Mouse (Mus musculus): ENCODE data around the gene H2al1g. TPM values are rescaled to one million over a fixed set of nuclear protein-coding genes. Genes with fewer than 3 reads are reported as not detected.
"Not testable (repeated sequence)": the region's sequence is repeated elsewhere in the genome, so short reads cannot be mapped to it uniquely, and the experiment has no call there.

The H2al1g gene
- polyA plus RNA-seq, 1 experiment = not detected

- not testable (repeated sequence) for H3K9me3 ChIP-seq (ENCODE audit: control insufficient read depth, low read length); H3K4me1 ChIP-seq (ENCODE audit: control insufficient read depth)
These were observed 6.3 kb downstream of the H2al1g start, which contains the start of gene H2al1i for GRCm38 (mm10) chrX:11324359-11324758. H2al1i (plus strand) TSS chrX:11324659.

GRCm38 (mm10) chrX:11327522-11327921, 9.5 kb downstream of the H2al1g start, which contains the start of gene H2al1j:
H2al1j (plus strand) TSS chrX:11327822.
- H3K4me1 ChIP-seq (ENCODE audit: control insufficient read depth); H3K9me3 ChIP-seq (ENCODE audit: control insufficient read depth, low read length); H3K36me3 ChIP-seq (ENCODE audit: control insufficient read depth); H3K27me3 ChIP-seq (ENCODE audit: control insufficient read depth); H3K4me3 ChIP-seq (replicated peaks): not testable (repeated sequence)

More at GRCm38 (mm10) chrX:11324359-11324758, 6.3 kb downstream of the H2al1g start, which contains the start of gene H2al1i:
- not testable (repeated sequence) for H3K36me3 ChIP-seq (ENCODE audit: control insufficient read depth); H3K27me3 ChIP-seq (ENCODE audit: control insufficient read depth); H3K4me3 ChIP-seq (replicated peaks)

- no peaks in the 10 kb centered on the region for H3K4me1 ChIP-seq (ENCODE audit: control insufficient read depth)
- no peaks in the 10 kb centered on the region for H3K36me3 ChIP-seq (ENCODE audit: control insufficient read depth)
- no peaks in the 10 kb centered on the region; the same call in 1 of the 2 replicates for H3K27me3 ChIP-seq (ENCODE audit: control insufficient read depth)
- H3K4me3 ChIP-seq (replicated peaks) = no peak overlapping the region
- no peaks in the 10 kb centered on the region for H3K9me3 ChIP-seq (ENCODE audit: control insufficient read depth, low read length)
- TF ChIP-seq GATA1 (IDR thresholded peaks at IDR 0.05; ENCODE audit: low read length) (no peak), TAL1 (IDR thresholded peaks at IDR 0.05; ENCODE audit: low read length) (no peak)
These were observed 27.7 kb downstream of the H2al1g start for GRCm38 (mm10) chrX:11345762-11346161.

- Histone ChIP-seq H3K4me3 (replicated peaks) (no peak overlapping the region), H3K9me3 (ENCODE audit: control insufficient read depth, low read length) (no peaks in the 10 kb centered on the region), H3K27me3 (ENCODE audit: control insufficient read depth) (no peaks in the 10 kb centered on the region; the same call in 1 of the 2 replicates), H3K36me3 (ENCODE audit: control insufficient read depth) (no peaks in the 10 kb centered on the region), H3K4me1 (ENCODE audit: control insufficient read depth) (no peaks in the 10 kb centered on the region)
- TF ChIP-seq TAL1 (IDR thresholded peaks at IDR 0.05; ENCODE audit: low read length) = no peak
- no peak for TF ChIP-seq GATA1 (IDR thresholded peaks at IDR 0.05; ENCODE audit: low read length)
These were observed 28.7 kb downstream of the H2al1g start for GRCm38 (mm10) chrX:11346756-11347155.

- Histone ChIP-seq H3K9me3 (ENCODE audit: control insufficient read depth, low read length) (no peaks in the 10 kb centered on the region), H3K36me3 (ENCODE audit: control insufficient read depth) (no peaks in the 10 kb centered on the region), H3K4me1 (ENCODE audit: control insufficient read depth) (no peaks in the 10 kb centered on the region), H3K4me3 (replicated peaks) (no peak overlapping the region), H3K27me3 (ENCODE audit: control insufficient read depth) (no peaks in the 10 kb centered on the region)
- TF ChIP-seq TAL1 (IDR thresholded peaks at IDR 0.05; ENCODE audit: low read length) (no peak), GATA1 (IDR thresholded peaks at IDR 0.05; ENCODE audit: low read length) (no peak)
These were observed 42.8 kb downstream of the H2al1g start for GRCm38 (mm10) chrX:11360823-11361222.

- H3K4me3 ChIP-seq (replicated peaks) = no peak overlapping the region
These were observed 43.2 kb downstream of the H2al1g start for GRCm38 (mm10) chrX:11361261-11361660.

GRCm38 (mm10) chrX:11363890-11364289, 45.8 kb downstream of the H2al1g start:
- Histone ChIP-seq H3K36me3 (ENCODE audit: control insufficient read depth) (no peaks in the 10 kb centered on the region), H3K9me3 (ENCODE audit: control insufficient read depth, low read length) (no peaks in the 10 kb centered on the region), H3K4me3 (replicated peaks) (no peak overlapping the region), H3K4me1 (ENCODE audit: control insufficient read depth) (no peaks in the 10 kb centered on the region), H3K27me3 (ENCODE audit: control insufficient read depth) (no peaks in the 10 kb centered on the region)
- TF ChIP-seq TAL1 (IDR thresholded peaks at IDR 0.05; ENCODE audit: low read length) = no peak
- no peak for TF ChIP-seq GATA1 (IDR thresholded peaks at IDR 0.05; ENCODE audit: low read length)

More at GRCm38 (mm10) chrX:11361261-11361660, 43.2 kb downstream of the H2al1g start:
- no peaks in the 10 kb centered on the region for H3K4me1 ChIP-seq (ENCODE audit: control insufficient read depth)
- H3K9me3 ChIP-seq (ENCODE audit: control insufficient read depth, low read length) = no peaks in the 10 kb centered on the region
- TF ChIP-seq GATA1 (IDR thresholded peaks at IDR 0.05; ENCODE audit: low read length) = no peak
- H3K36me3 ChIP-seq (ENCODE audit: control insufficient read depth) = no peaks in the 10 kb centered on the region
- H3K27me3 ChIP-seq (ENCODE audit: control insufficient read depth) = no peaks in the 10 kb centered on the region

- TF ChIP-seq TAL1 (IDR thresholded peaks at IDR 0.05; ENCODE audit: low read length) (no peak), GATA1 (IDR thresholded peaks at IDR 0.05; ENCODE audit: low read length) (no peak)
- H3K4me1 ChIP-seq (ENCODE audit: control insufficient read depth) = no peaks in the 10 kb centered on the region
- no peaks in the 10 kb centered on the region for H3K27me3 ChIP-seq (ENCODE audit: control insufficient read depth)
- H3K4me3 ChIP-seq (replicated peaks) = no peak overlapping the region
- H3K9me3 ChIP-seq (ENCODE audit: control insufficient read depth, low read length) = no peaks in the 10 kb centered on the region
- no peaks in the 10 kb centered on the region for H3K36me3 ChIP-seq (ENCODE audit: control insufficient read depth)
These were observed 47.1 kb downstream of the H2al1g start for GRCm38 (mm10) chrX:11365151-11365550.

Other genes starting within 250 kb of the H2al1g start
- not detected in 2 replicates for gene H2al1a, start 19.0 kb upstream of the H2al1g start, polyA plus RNA-seq (2012)
- not detected in 2 replicates for gene H2al1b, start 15.8 kb upstream of the H2al1g start, polyA plus RNA-seq (2012)
- gene H2al1c, start 12.6 kb upstream of the H2al1g start, polyA plus RNA-seq (2012) = not detected in 2 replicates
- not detected in 2 replicates for gene H2al1d, start 9.4 kb upstream of the H2al1g start, polyA plus RNA-seq (2012)
- not detected in 2 replicates for gene H2al1e, start 6.3 kb upstream of the H2al1g start, polyA plus RNA-seq (2012)
- gene H2al1f, start 3.1 kb upstream of the H2al1g start, polyA plus RNA-seq (2012) = not detected in 2 replicates
- gene H2al1h, start 3.2 kb downstream of the H2al1g start, polyA plus RNA-seq (2012) = not detected in 2 replicates
- gene H2al1i, start 6.4 kb downstream of the H2al1g start, polyA plus RNA-seq (2012) = not detected in 2 replicates
- not detected in 2 replicates for gene H2al1j, start 9.6 kb downstream of the H2al1g start, polyA plus RNA-seq (2012)